Mouse (Mus musculus) hindbrain, postnatal 0 days (tissue): Measurements from ENCODE around the gene Ankrd35. TPM values are rescaled to one million over a fixed set of nuclear protein-coding genes. Genes with fewer than 3 reads are reported as not detected.
A peak's percentile ranks its signal among the peaks of the same experiment; 100 is the strongest.

Experiments
- ATAC-seq: fragments of 200-750 bp; cut with Nextera tagmentation; 2 replicates; pipeline ENCODE4 v1.8.0; 2017; ENCODE audit warnings: mild to moderate bottlenecking, moderate TSS enrichment, moderate library complexity
- DNase-seq: peaks from one replicate; pipeline ENCODE4 v3.0.0-alpha.2; 2015; ENCODE audit warnings: low spot score
- H3K27ac ChIP-seq: fragments of 300-500 bp; sonication (generic); 2 replicates; pipeline ENCODE4 v1.5.1; 2014; ENCODE audit warnings: mild to moderate bottlenecking
- H3K27me3 ChIP-seq: fragments of 300-500 bp; sonication (generic); 2 replicates; pipeline ENCODE4 v1.6.1; 2014; ENCODE audit warnings: low read length, mixed read lengths; ENCODE audit not compliant: insufficient read depth
- H3K36me3 ChIP-seq: fragments of 300-500 bp; sonication (generic); 2 replicates; pipeline ENCODE4 v1.6.1; 2014; ENCODE audit warnings: low read length, mixed read lengths; ENCODE audit not compliant: insufficient read depth
- H3K4me1 ChIP-seq: fragments of 300-500 bp; sonication (generic); 2 replicates; pipeline ENCODE4 v1.6.1; 2014; ENCODE audit warnings: antibody characterized with exemption, low read length, mixed read lengths; ENCODE audit not compliant: insufficient read depth
- H3K4me2 ChIP-seq: fragments of 300-500 bp; sonication (generic); 2 replicates; pipeline ENCODE4 v1.6.1; 2014; ENCODE audit warnings: low read depth, mild to moderate bottlenecking, low read length, moderate library complexity, mixed read lengths
- H3K4me3 ChIP-seq: fragments of 300-500 bp; sonication (generic); 2 replicates; pipeline ENCODE4 v1.5.1; 2014; ENCODE audit warnings: low read length
- H3K9ac ChIP-seq: fragments of 300-500 bp; sonication (generic); replicated peaks from 2 replicates; pipeline ENCODE4 v1.6.1; 2014; ENCODE audit warnings: mild to moderate bottlenecking, low read length, moderate library complexity, mixed read lengths
- H3K9me3 ChIP-seq: fragments of 300-500 bp; sonication (generic); 2 replicates; pipeline ENCODE4 v1.6.1; 2016; ENCODE audit warnings: low read length, mixed read lengths
- CTCF ChIP-seq: IDR thresholded peaks from 2 replicates; pipeline ENCODE4 v1.5.1; 2016; ENCODE audit warnings: antibody characterized with exemption, control low read depth, low read depth
- WGBS: fragments of 180-500 bp; shearing (Covaris S2); extraction: QIAGEN DNeasy Blood & Tissue Kit; methylation state at CpG from one replicate; pipeline ENCODE4 v1.1.7; 2014; 5-methylcytosine and 5-hydroxymethylcytosine counted together
- polyA plus RNA-seq: library from polyadenylated mRNA; unstranded; fragments of >200 nt; fragmentation: Nextera tagmentation; extraction: Ambion mirVana; gene quantifications from 2 replicates; pipeline ENCODE4 v1.2.1, GENCODE M21; 2015
- total RNA-seq: library from RNA; depleted of rRNA; stranded (reverse); fragments of >200 nt; gene quantifications from 2 replicates; pipeline ENCODE4 v1.2.3, GENCODE M21; 2014

The Ankrd35 gene
- total and polyA plus RNA-seq, 2 experiments from 2014 or later = 3.0 to 6.4 TPM

- Histone ChIP-seq H3K27me3 (no peaks in the 10 kb centered on the region), H3K9ac (no peak overlapping the region), H3K27ac (no peak overlapping the region), H3K4me2 (no peak overlapping the region), H3K9me3 (no peaks in the 10 kb centered on the region), H3K4me1 (peaks cover 6% of the 10 kb centered on the region), H3K36me3 (peaks cover 40% of the 10 kb centered on the region), H3K4me3 (no peak overlapping the region)
- ATAC-seq = no peak
- TF ChIP-seq CTCF = no peak
- no peak for DNase-seq
- 80% methylated on average over 4 of the region's 4 CpGs for WGBS
Measured at GRCm38 (mm10) chr3:96701003-96701402, 31.1 kb downstream of the Ankrd35 start.

GRCm38 (mm10) chr3:96704778-96705177, 34.8 kb downstream of the Ankrd35 start:
- TF ChIP-seq CTCF = peak; percentile 54
- Histone ChIP-seq H3K9me3 (no peaks in the 10 kb centered on the region), H3K4me1 (no peaks in the 10 kb centered on the region), H3K4me3 (no peak overlapping the region), H3K27ac (no peak overlapping the region), H3K9ac (no peak overlapping the region), H3K27me3 (no peaks in the 10 kb centered on the region), H3K4me2 (no peak overlapping the region), H3K36me3 (peaks cover 40% of the 10 kb centered on the region)
- WGBS = 67% methylated on average over 11 of the region's 11 CpGs
- ATAC-seq (no peak), DNase-seq (no peak)

GRCm38 (mm10) chr3:96706217-96706616, 36.3 kb downstream of the Ankrd35 start:
- TF ChIP-seq CTCF = no peak
- H3K36me3 ChIP-seq = peaks cover 45% of the 10 kb centered on the region
- H3K27ac ChIP-seq = no peak overlapping the region
- no peaks in the 10 kb centered on the region for H3K4me1 ChIP-seq
- WGBS = 91% methylated on average over 11 of the region's 11 CpGs
- DNase-seq (no peak), ATAC-seq (no peak)
- H3K4me2 ChIP-seq = no peak overlapping the region
- no peak overlapping the region for H3K9ac ChIP-seq
- H3K27me3 ChIP-seq = no peaks in the 10 kb centered on the region
- H3K9me3 ChIP-seq = no peaks in the 10 kb centered on the region
- no peak overlapping the region for H3K4me3 ChIP-seq

GRCm38 (mm10) chr3:96706984-96707383, 37.1 kb downstream of the Ankrd35 start:
- no peak overlapping the region for H3K9ac ChIP-seq
- no peak overlapping the region for H3K27ac ChIP-seq
- DNase-seq (no peak), ATAC-seq (no peak)
- H3K4me1 ChIP-seq = no peaks in the 10 kb centered on the region
- WGBS = 76% methylated on average over 7 of the region's 7 CpGs
- no peak overlapping the region for H3K4me3 ChIP-seq
- H3K9me3 ChIP-seq = no peaks in the 10 kb centered on the region
- no peak overlapping the region for H3K4me2 ChIP-seq
- peaks cover 45% of the 10 kb centered on the region for H3K36me3 ChIP-seq
- H3K27me3 ChIP-seq = no peaks in the 10 kb centered on the region
- no peak for TF ChIP-seq CTCF

- peak within 1 kb of the TSS; percentile 96 for H3K4me2 ChIP-seq
- 5% methylated on average over 42 of the region's 42 CpGs for WGBS
- peak; percentile 88 for ATAC-seq
- H3K27me3 ChIP-seq = no peaks in the 10 kb centered on the region
- no peak within 1 kb of the TSS for H3K27ac ChIP-seq
- no peaks in the 10 kb centered on the region for H3K4me1 ChIP-seq
- H3K4me3 ChIP-seq = peak within 1 kb of the TSS; percentile 52
- DNase-seq = peak; percentile 89
- H3K36me3 ChIP-seq = peaks cover 48% of the 10 kb centered on the region; the same call in 1 of the 2 replicates
- H3K9ac ChIP-seq = peak within 1 kb of the TSS; percentile 63
- peak; percentile 70 for TF ChIP-seq CTCF
- H3K9me3 ChIP-seq = no peaks in the 10 kb centered on the region
Measured at GRCm38 (mm10) chr3:96707903-96708683, 38.2 kb downstream of the Ankrd35 start, which contains the start of gene Nudt17. Nudt17 (minus strand) TSS chr3:96708562.

- Histone ChIP-seq H3K4me1 (no peaks in the 10 kb centered on the region), H3K27me3 (no peaks in the 10 kb centered on the region), H3K9me3 (no peaks in the 10 kb centered on the region), H3K9ac (peak overlapping the region; percentile 63), H3K4me3 (peak overlapping the region; percentile 52), H3K36me3 (peaks cover 50% of the 10 kb centered on the region), H3K27ac (no peak overlapping the region), H3K4me2 (peak overlapping the region; percentile 96; the same call in 1 of the 2 replicates)
- TF ChIP-seq CTCF = no peak
- DNase-seq (no peak), ATAC-seq (peak; percentile 30)
- 35% methylated on average over 2 of the region's 2 CpGs for WGBS
Measured at GRCm38 (mm10) chr3:96708684-96709064, 38.7 kb downstream of the Ankrd35 start.

GRCm38 (mm10) chr3:96714286-96714685, 44.4 kb downstream of the Ankrd35 start:
- Histone ChIP-seq H3K36me3 (peaks cover 54% of the 10 kb centered on the region), H3K4me2 (no peak overlapping the region), H3K27ac (no peak overlapping the region), H3K4me3 (no peak overlapping the region), H3K27me3 (no peaks in the 10 kb centered on the region), H3K9ac (no peak overlapping the region), H3K9me3 (no peaks in the 10 kb centered on the region), H3K4me1 (no peaks in the 10 kb centered on the region)
- WGBS = 93% methylated on average over 5 of the region's 5 CpGs
- TF ChIP-seq CTCF = no peak
- ATAC-seq (no peak), DNase-seq (no peak)
